Mouse (Mus musculus): ENCODE results near the gene Zcwpw1. TPM values are rescaled to one million over a fixed set of nuclear protein-coding genes. Genes with fewer than 3 reads are reported as not detected.

Zcwpw1 gene
- total and polyA plus RNA-seq, 3 experiments = 11.1 to 16.0 TPM; not detected in 1

DNA sequence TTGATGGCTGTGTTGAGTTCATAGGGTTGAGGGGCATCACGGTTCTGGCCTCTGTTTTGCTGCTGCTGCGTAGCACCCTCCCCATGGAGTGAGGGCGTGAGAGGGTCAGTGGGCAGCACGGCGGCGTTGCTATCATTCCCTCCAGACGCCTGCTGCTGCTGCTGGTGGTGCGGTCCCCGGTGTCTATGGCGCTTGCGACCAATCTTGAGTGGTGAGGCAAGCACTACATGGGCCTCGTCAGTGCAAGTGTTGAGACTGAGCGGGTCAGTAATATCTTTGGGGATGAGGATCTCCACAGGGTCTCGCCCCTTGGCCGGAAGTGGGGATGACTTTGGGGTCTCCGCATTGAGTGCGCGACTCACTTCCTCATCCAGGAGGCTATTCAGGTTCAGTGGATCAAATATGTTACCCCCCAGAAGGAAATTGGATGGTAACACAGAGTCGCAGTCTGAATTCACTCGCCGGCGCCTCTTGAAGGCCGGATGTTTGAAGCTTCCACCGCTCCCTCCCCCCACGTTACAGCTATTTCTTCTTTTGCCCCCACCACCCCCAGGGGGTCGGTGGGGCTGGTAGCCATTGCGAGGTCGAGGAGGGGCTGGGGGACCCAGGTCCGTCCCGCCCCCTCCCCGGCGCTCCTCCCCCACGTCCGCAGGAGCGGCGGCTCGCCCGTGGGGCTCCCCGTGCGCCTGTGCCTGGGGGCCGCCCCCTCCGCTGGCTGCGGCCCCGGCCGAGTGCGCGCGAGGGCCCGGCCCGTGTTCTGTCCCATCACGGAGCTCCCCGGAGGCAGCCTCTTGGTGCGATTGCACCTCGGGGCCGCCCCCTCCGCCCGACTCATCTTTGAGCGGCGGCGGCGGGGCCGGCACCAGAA is 2.2 kb upstream of the Zcwpw1 start:
- Histone ChIP-seq H3K9me3 (replicated peaks; ENCODE audit: insufficient read depth, low read length) (no peaks in the 10 kb centered on the region), H3K9ac (ENCODE audit: control insufficient read depth, low read depth, low read length, poor library complexity, severe bottlenecking) (peak overlapping the region; percentile 98), H3K36me3 (ENCODE audit: control insufficient read depth in 1 of 2, insufficient read depth in 2 of 2, low read length in 2 of 2) (peaks cover 3 to 18% of the 10 kb centered on the region in 2 experiments), H3K79me2 (ENCODE audit: control insufficient read depth, insufficient read depth, low read length, poor library complexity) (peaks cover 37% of the 10 kb centered on the region), H3K27me3 (ENCODE audit: control insufficient read depth in 1 of 2, insufficient read depth in 2 of 2, low read length in 2 of 2) (no peaks in the 10 kb centered on the region), H3K4me1 (ENCODE audit: control insufficient read depth in 1 of 2, insufficient read depth in 2 of 2, low read length in 2 of 2) (peaks cover 0 to 20% of the 10 kb centered on the region in 2 experiments; a peak in 2 of 4 replicates), H3K27ac (ENCODE audit: control insufficient read depth, low read depth, low read length) (peak overlapping the region; percentile 98), H3K4me3 (ENCODE audit: control insufficient read depth in 1 of 2, insufficient read depth in 1 of 2, low read depth in 2 of 2, low read length in 2 of 2) (peak overlapping the region; percentile 73 to 88)
- DNase-seq (ENCODE audit: low read depth, low spot score) = peak; percentile 50
- TF ChIP-seq GABPA (IDR thresholded peaks at IDR 0.05; ENCODE audit: low read depth, low read length) (no peak), USF1 (IDR thresholded peaks at IDR 0.05; ENCODE audit: low read depth, low read length) (no peak), MAZ (IDR thresholded peaks at IDR 0.05; ENCODE audit: low read depth, low read length) (0 out of 2 replicates have a peak, but pooled peaks have one; percentile 37)

DNA sequence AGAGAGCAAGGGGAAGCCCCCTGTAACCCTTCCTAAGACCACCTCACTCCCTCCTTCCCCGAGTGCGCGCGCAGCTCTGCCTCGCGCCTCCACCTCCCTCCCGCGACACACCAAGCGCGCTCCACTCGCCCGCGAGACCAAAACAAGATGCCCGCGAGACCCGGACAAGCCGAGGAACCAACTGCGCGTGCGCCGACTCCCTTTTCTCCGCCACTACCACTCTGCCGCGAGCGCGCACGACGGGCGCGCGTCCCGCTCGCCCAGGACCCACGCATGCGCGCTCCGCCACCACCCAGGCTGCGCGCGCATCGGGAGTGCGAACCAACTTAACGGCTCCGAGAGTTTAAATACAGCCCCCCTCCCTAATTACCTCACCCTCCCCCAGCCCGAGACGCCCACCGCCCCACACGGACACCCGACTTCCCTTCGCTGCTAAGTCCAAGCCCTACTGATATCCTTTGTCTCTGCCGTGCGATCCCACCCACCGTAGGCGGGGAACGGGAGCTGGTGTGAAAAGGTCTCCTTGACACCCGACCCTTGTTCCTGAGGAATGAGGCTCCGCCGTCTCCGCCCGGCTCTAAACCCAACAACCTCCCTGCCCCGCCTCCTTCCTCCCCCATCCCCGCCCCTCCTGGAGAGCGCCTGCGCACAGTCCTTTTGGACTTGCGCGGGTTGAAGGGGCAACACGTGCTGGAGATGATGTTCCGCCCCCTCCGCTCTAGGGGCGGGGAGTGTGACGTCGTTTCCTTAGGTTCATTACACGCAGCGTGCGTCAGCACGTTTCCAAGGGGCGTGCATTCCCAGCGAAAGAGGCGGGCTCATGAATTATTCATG is 1.3 kb upstream of the Zcwpw1 start:
- peak overlapping the region; percentile 98 for H3K27ac ChIP-seq (ENCODE audit: control insufficient read depth, low read depth, low read length)
- DNase-seq (ENCODE audit: low read depth, low spot score) = peak; percentile 100
- H3K36me3 ChIP-seq (ENCODE audit: control insufficient read depth in 1 of 2, insufficient read depth in 2 of 2, low read length in 2 of 2) = peaks cover 0 to 15% of the 10 kb centered on the region in 2 experiments; a peak in 3 of 4 replicates
- peak overlapping the region; percentile 98 for H3K9ac ChIP-seq (ENCODE audit: control insufficient read depth, low read depth, low read length, poor library complexity, severe bottlenecking)
- peaks cover 0 to 22% of the 10 kb centered on the region in 2 experiments; a peak in 2 of 4 replicates for H3K4me1 ChIP-seq (ENCODE audit: control insufficient read depth in 1 of 2, insufficient read depth in 2 of 2, low read length in 2 of 2)
- H3K79me2 ChIP-seq (ENCODE audit: control insufficient read depth, insufficient read depth, low read length, poor library complexity) = peaks cover 37% of the 10 kb centered on the region
- peak overlapping the region; percentile 73 to 88 for H3K4me3 ChIP-seq (ENCODE audit: control insufficient read depth in 1 of 2, insufficient read depth in 1 of 2, low read depth in 2 of 2, low read length in 2 of 2)
- no peaks in the 10 kb centered on the region for H3K27me3 ChIP-seq (ENCODE audit: control insufficient read depth in 1 of 2, insufficient read depth in 2 of 2, low read length in 2 of 2)
- no peaks in the 10 kb centered on the region for H3K9me3 ChIP-seq (replicated peaks; ENCODE audit: insufficient read depth, low read length)
- TF ChIP-seq NRF1 (IDR thresholded peaks at IDR 0.05; ENCODE audit: insufficient read depth, low read depth, low read length, poor library complexity, severe bottlenecking) = peak; percentile 84
- no peak for TF ChIP-seq MAFK (IDR thresholded peaks at IDR 0.05; ENCODE audit: borderline replicate concordance, low read depth, low read length)
- TF ChIP-seq SMC3 (IDR thresholded peaks at IDR 0.05; ENCODE audit: low read depth, low read length) = no peak
- TF ChIP-seq GATA1 (IDR thresholded peaks at IDR 0.05; ENCODE audit: low read depth, low read length) = no peak
- no peak for TF ChIP-seq CTCF (IDR thresholded peaks at IDR 0.05 in 2 of 3, conservative IDR thresholded peaks at IDR 0.05 in 1 of 3; ENCODE audit: control insufficient read depth in 1 of 3, insufficient read depth in 1 of 3, low read depth in 2 of 3, low read length in 3 of 3, poor library complexity in 1 of 3, severe bottlenecking in 1 of 3)
- TF ChIP-seq EP300 (IDR thresholded peaks at IDR 0.05; ENCODE audit: low read depth in 1 of 2, low read length in 2 of 2) = peak in 1 of 2 experiments; percentile 28; a peak in 2 of 4 replicates
- peak; percentile 72 for TF ChIP-seq CHD2 (IDR thresholded peaks at IDR 0.05; ENCODE audit: low read length)
- peak; percentile 56 for TF ChIP-seq ELF1 (IDR thresholded peaks at IDR 0.05; ENCODE audit: low read depth, low read length)
- TF ChIP-seq POLR2AphosphoS2 (IDR thresholded peaks at IDR 0.05; ENCODE audit: low read length) = peak; percentile 94
- TF ChIP-seq TBP (IDR thresholded peaks at IDR 0.05; ENCODE audit: low read depth, low read length) = peak; percentile 91
- TF ChIP-seq TCF12 (IDR thresholded peaks at IDR 0.05; ENCODE audit: low read depth, low read length) = peak; percentile 42; the same call in 1 of the 2 replicates
- peak; percentile 82 for TF ChIP-seq HCFC1 (IDR thresholded peaks at IDR 0.05; ENCODE audit: low read depth, low read length)
- peak; percentile 94 for TF ChIP-seq USF1 (IDR thresholded peaks at IDR 0.05; ENCODE audit: low read depth, low read length)
- peak; percentile 92; the same call in 1 of the 2 replicates for TF ChIP-seq POLR2AphosphoS5 (IDR thresholded peaks at IDR 0.05; ENCODE audit: borderline replicate concordance, low read depth, low read length)
- no peak for TF ChIP-seq ZC3H11A (IDR thresholded peaks at IDR 0.05; ENCODE audit: low read depth, low read length)
- peak; percentile 98 for TF ChIP-seq MAX (IDR thresholded peaks at IDR 0.05; ENCODE audit: low read length)
- TF ChIP-seq MYC (IDR thresholded peaks at IDR 0.05; ENCODE audit: low read depth, low read length) = peak; percentile 96
- peak; percentile 47; the same call in 1 of the 2 replicates for TF ChIP-seq E2F4 (IDR thresholded peaks at IDR 0.05; ENCODE audit: borderline replicate concordance, low read depth, low read length)
- TF ChIP-seq KAT2A (conservative IDR thresholded peaks at IDR 0.05; ENCODE audit: low read depth, low read length) = no peak; the same call in 1 of the 2 replicates
- no peak for TF ChIP-seq ZKSCAN1 (IDR thresholded peaks at IDR 0.05; ENCODE audit: low read depth, low read length)
- peak; percentile 95 for TF ChIP-seq BHLHE40 (IDR thresholded peaks at IDR 0.05; ENCODE audit: borderline replicate concordance, low read depth, low read length)
- no peak for TF ChIP-seq ZNF384 (IDR thresholded peaks at IDR 0.05; ENCODE audit: low read depth, low read length)
- TF ChIP-seq CHD1 (IDR thresholded peaks at IDR 0.05; ENCODE audit: low read depth, low read length) = no peak
- peak; percentile 93 to 95 for TF ChIP-seq POLR2A (IDR thresholded peaks at IDR 0.05; ENCODE audit: control insufficient read depth in 1 of 2, insufficient read depth in 1 of 2, low read depth in 1 of 2, low read length in 2 of 2, poor library complexity in 1 of 2)
- TF ChIP-seq MXI1 (IDR thresholded peaks at IDR 0.05; ENCODE audit: low read depth, low read length) = peak; percentile 97
- TF ChIP-seq RCOR1 (IDR thresholded peaks at IDR 0.05; ENCODE audit: low read depth, low read length) = no peak
